Mouse (Mus musculus) stomach, embryonic 16.5 days (tissue): ENCODE measurements around the gene Gsdma2. TPM values are rescaled to one million over a fixed set of nuclear protein-coding genes. Genes with fewer than 3 reads are reported as not detected.
"Not testable (repeated sequence)": the region's sequence is repeated elsewhere in the genome, so short reads cannot be mapped to it uniquely, and the experiment has no call there.

Experiments used
- ATAC-seq: fragments of 200-750 bp; cut with Nextera tagmentation; 2 replicates; pipeline ENCODE4 v1.8.0; 2017; ENCODE audit warnings: moderate number of reproducible peaks, moderate TSS enrichment; ENCODE audit not compliant: insufficient read depth, low FRiP score
- H3K27ac ChIP-seq: fragments of 300-500 bp; sonication (generic); 2 replicates; pipeline ENCODE4 v1.5.1; 2014; ENCODE audit warnings: low read length
- H3K27me3 ChIP-seq: fragments of 300-500 bp; sonication (generic); 2 replicates; pipeline ENCODE4 v1.6.1; 2014; ENCODE audit warnings: low read length, control low read depth, mixed read lengths; ENCODE audit not compliant: control insufficient read depth, insufficient read depth
- H3K36me3 ChIP-seq: fragments of 300-500 bp; sonication (generic); 2 replicates; pipeline ENCODE4 v1.6.1; 2014; ENCODE audit warnings: low read length; ENCODE audit not compliant: control insufficient read depth, insufficient read depth
- H3K4me1 ChIP-seq: fragments of 300-500 bp; sonication (generic); 2 replicates; pipeline ENCODE4 v1.6.1; 2014; ENCODE audit warnings: low read length, control low read depth, mixed read lengths; ENCODE audit not compliant: control insufficient read depth, insufficient read depth
- H3K4me2 ChIP-seq: fragments of 300-500 bp; sonication (generic); 2 replicates; pipeline ENCODE4 v1.6.1; 2014; ENCODE audit warnings: low read depth, low read length, mixed read lengths
- H3K4me3 ChIP-seq: fragments of 300-500 bp; sonication (generic); replicated peaks from 2 replicates; pipeline ENCODE4 v1.5.1; 2014; ENCODE audit warnings: mild to moderate bottlenecking, low read length
- H3K9ac ChIP-seq: fragments of 300-500 bp; sonication (generic); 2 replicates; pipeline ENCODE4 v1.6.1; 2014; ENCODE audit warnings: low read length
- H3K9me3 ChIP-seq: fragments of 300-500 bp; sonication (generic); replicated peaks from 2 replicates; pipeline ENCODE4 v1.6.1; 2016; ENCODE audit warnings: low read length, control low read depth; ENCODE audit not compliant: control insufficient read depth
- WGBS: fragments of 180-500 bp; shearing (Covaris S2); extraction: QIAGEN DNeasy Blood & Tissue Kit; methylation state at CpG from one replicate; pipeline ENCODE4 v1.1.7; 2014; 5-methylcytosine and 5-hydroxymethylcytosine counted together
- polyA plus RNA-seq: library from polyadenylated mRNA; unstranded; fragments of >200 nt; fragmentation: Nextera tagmentation; extraction: Ambion mirVana; gene quantifications from 2 replicates; pipeline ENCODE4 v1.2.1, GENCODE M21; 2015

Gsdma2 gene
- polyA plus RNA-seq, 1 experiment from 2014 or later = 0.45 TPM

- H3K27ac ChIP-seq = no peak overlapping the region
- no peaks in the 10 kb centered on the region for H3K36me3 ChIP-seq
- WGBS = 74% methylated on average over 3 of the region's 3 CpGs
- no peaks in the 10 kb centered on the region; the same call in 1 of the 2 replicates for H3K9me3 ChIP-seq
- H3K27me3 ChIP-seq = no peaks in the 10 kb centered on the region
- no peak overlapping the region for H3K9ac ChIP-seq
- H3K4me1 ChIP-seq = no peaks in the 10 kb centered on the region
- no peak overlapping the region for H3K4me2 ChIP-seq
- no peak for ATAC-seq
- H3K4me3 ChIP-seq = no peak overlapping the region
Observed at GRCm38 (mm10) chr11:98644757-98645156, 1.8 kb upstream of the Gsdma2 start.

GRCm38 (mm10) chr11:98645946-98646345 lies 613 bp upstream of the Gsdma2 start:
- ATAC-seq = no peak
- no peak overlapping the region for H3K9ac ChIP-seq
- H3K4me2 ChIP-seq = no peak overlapping the region
- no peaks in the 10 kb centered on the region for H3K36me3 ChIP-seq
- no peaks in the 10 kb centered on the region; the same call in 1 of the 2 replicates for H3K9me3 ChIP-seq
- 70% methylated on average over 2 of the region's 2 CpGs for WGBS
- H3K4me3 ChIP-seq = no peak overlapping the region
- no peaks in the 10 kb centered on the region for H3K4me1 ChIP-seq
- H3K27ac ChIP-seq = no peak overlapping the region
- no peaks in the 10 kb centered on the region for H3K27me3 ChIP-seq

- ATAC-seq = peak; percentile 56
- WGBS = 15% methylated on average over 7 of the region's 7 CpGs
Observed at GRCm38 (mm10) chr11:98655076-98655475, 8.5 kb downstream of the Gsdma2 start.

GRCm38 (mm10) chr11:98660517-98660916 lies 14.0 kb downstream of the Gsdma2 start:
- Histone ChIP-seq H3K27ac (no peak overlapping the region), H3K9me3 (no peaks in the 10 kb centered on the region), H3K4me1 (no peaks in the 10 kb centered on the region), H3K4me2 (no peak overlapping the region), H3K4me3 (no peak overlapping the region), H3K9ac (no peak overlapping the region; the same call in 1 of the 2 replicates), H3K27me3 (no peaks in the 10 kb centered on the region), H3K36me3 (no peaks in the 10 kb centered on the region)
- 10% methylated on average over 6 of the region's 6 CpGs for WGBS
- ATAC-seq = peak; percentile 50; the same call in 1 of the 2 replicates

More at GRCm38 (mm10) chr11:98655076-98655475, 8.5 kb downstream of the Gsdma2 start:
- not testable (repeated sequence) for H3K4me3 ChIP-seq, H3K9me3 ChIP-seq, H3K9ac ChIP-seq, H3K4me1 ChIP-seq, H3K27me3 ChIP-seq, H3K36me3 ChIP-seq, H3K4me2 ChIP-seq, H3K27ac ChIP-seq

- no peak within 1 kb of the TSS for H3K4me3 ChIP-seq
- H3K27ac ChIP-seq = no peak within 1 kb of the TSS
- no peaks in the 10 kb centered on the region for H3K9me3 ChIP-seq
- H3K4me2 ChIP-seq = no peak within 1 kb of the TSS
- no peaks in the 10 kb centered on the region for H3K36me3 ChIP-seq
- 17% methylated on average over 4 of the region's 4 CpGs for WGBS
- H3K27me3 ChIP-seq = no peaks in the 10 kb centered on the region
- ATAC-seq = no peak
- no peaks in the 10 kb centered on the region for H3K4me1 ChIP-seq
- H3K9ac ChIP-seq = no peak within 1 kb of the TSS
Observed at GRCm38 (mm10) chr11:98664091-98664490, 17.5 kb downstream of the Gsdma2 start, which contains the start of gene Gsdma. Gsdma (plus strand) TSS chr11:98664351.

- no peak overlapping the region for H3K9ac ChIP-seq
- no peak overlapping the region for H3K4me2 ChIP-seq
- 46% methylated on average over 2 of the region's 2 CpGs for WGBS
- no peak overlapping the region for H3K27ac ChIP-seq
- H3K36me3 ChIP-seq = no peaks in the 10 kb centered on the region
- no peaks in the 10 kb centered on the region for H3K9me3 ChIP-seq
- H3K4me3 ChIP-seq = no peak overlapping the region
- H3K4me1 ChIP-seq = no peaks in the 10 kb centered on the region
- no peaks in the 10 kb centered on the region for H3K27me3 ChIP-seq
- ATAC-seq = no peak
Observed at GRCm38 (mm10) chr11:98668984-98669383, 22.4 kb downstream of the Gsdma2 start.

GRCm38 (mm10) chr11:98671284-98671815 lies 24.8 kb downstream of the Gsdma2 start:
- 60% methylated on average over 3 of the region's 3 CpGs for WGBS
- no peak overlapping the region for H3K27ac ChIP-seq
- H3K9ac ChIP-seq = no peak overlapping the region
- no peak overlapping the region for H3K4me3 ChIP-seq
- H3K36me3 ChIP-seq = no peaks in the 10 kb centered on the region
- H3K4me1 ChIP-seq = no peaks in the 10 kb centered on the region
- H3K9me3 ChIP-seq = no peaks in the 10 kb centered on the region
- ATAC-seq = no peak
- H3K27me3 ChIP-seq = no peaks in the 10 kb centered on the region
- no peak overlapping the region for H3K4me2 ChIP-seq

GRCm38 (mm10) chr11:98671857-98672256 lies 25.3 kb downstream of the Gsdma2 start:
- 43% methylated on average over 5 of the region's 5 CpGs for WGBS
- ATAC-seq = no peak
- no peak overlapping the region for H3K9ac ChIP-seq
- no peaks in the 10 kb centered on the region for H3K27me3 ChIP-seq
- no peak overlapping the region for H3K4me3 ChIP-seq
- H3K36me3 ChIP-seq = no peaks in the 10 kb centered on the region
- H3K4me1 ChIP-seq = no peaks in the 10 kb centered on the region
- no peaks in the 10 kb centered on the region for H3K9me3 ChIP-seq
- no peak overlapping the region for H3K27ac ChIP-seq
- H3K4me2 ChIP-seq = no peak overlapping the region

- no peaks in the 10 kb centered on the region for H3K9me3 ChIP-seq
- H3K27ac ChIP-seq = no peak overlapping the region
- no peaks in the 10 kb centered on the region for H3K36me3 ChIP-seq
- no peaks in the 10 kb centered on the region for H3K27me3 ChIP-seq
- H3K4me3 ChIP-seq = no peak overlapping the region
- no peak overlapping the region for H3K9ac ChIP-seq
- no peak for ATAC-seq
- no peak overlapping the region for H3K4me2 ChIP-seq
- no peaks in the 10 kb centered on the region for H3K4me1 ChIP-seq
- 69% methylated on average over 5 of the region's 5 CpGs for WGBS
Observed at GRCm38 (mm10) chr11:98672482-98672881, 25.9 kb downstream of the Gsdma2 start.
